Mouse (Mus musculus): ENCODE measurements around the gene Rab3il1.

DNA sequence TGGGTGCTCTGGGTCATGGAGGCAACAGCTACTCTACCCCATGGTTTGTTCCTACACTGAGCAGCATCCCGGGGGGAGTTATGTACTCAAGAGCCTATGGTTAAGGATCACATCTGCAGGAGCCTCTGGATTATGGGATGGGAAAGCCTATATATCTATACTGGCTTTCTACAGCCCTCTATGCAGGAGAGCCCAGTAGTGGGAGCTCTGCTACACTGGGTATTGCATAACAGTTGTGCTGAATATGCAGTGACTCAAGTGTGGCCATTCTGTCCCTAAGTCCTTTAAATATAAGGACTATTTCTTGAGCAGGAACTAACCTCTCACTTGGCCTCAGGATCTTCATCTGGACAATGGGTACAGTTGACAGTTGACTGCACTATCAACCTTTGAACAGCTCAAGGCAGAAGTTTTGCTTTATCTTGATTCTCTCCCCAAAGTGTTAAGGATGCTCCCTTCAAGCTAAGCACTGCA, 56.9 kb downstream of the Rab3il1 start:
- no peak for TF ChIP-seq CTCF (IDR thresholded peaks at IDR 0.05; ENCODE audit: insufficient read depth, low read length)
- no peak for TF ChIP-seq POLR2A (IDR thresholded peaks at IDR 0.05; ENCODE audit: borderline replicate concordance, extremely low read depth, low read depth, low read length)
